Mouse (Mus musculus) CD8-positive naive resting alpha-beta T cell, adult 2 months (primary cell): ENCODE data around the gene Ccdc170.
"Not testable (repeated sequence)": the region's sequence is repeated elsewhere in the genome, so short reads cannot be mapped to it uniquely, and the experiment has no call there.

Experiments
- DNase-seq, 2 experiments: peaks; one replicate each; pipeline ENCODE4 v3.0.0; 2022; ENCODE audit warnings: low read depth in 2 of 2, low spot score in 2 of 2

The Ccdc170 gene

DNA sequence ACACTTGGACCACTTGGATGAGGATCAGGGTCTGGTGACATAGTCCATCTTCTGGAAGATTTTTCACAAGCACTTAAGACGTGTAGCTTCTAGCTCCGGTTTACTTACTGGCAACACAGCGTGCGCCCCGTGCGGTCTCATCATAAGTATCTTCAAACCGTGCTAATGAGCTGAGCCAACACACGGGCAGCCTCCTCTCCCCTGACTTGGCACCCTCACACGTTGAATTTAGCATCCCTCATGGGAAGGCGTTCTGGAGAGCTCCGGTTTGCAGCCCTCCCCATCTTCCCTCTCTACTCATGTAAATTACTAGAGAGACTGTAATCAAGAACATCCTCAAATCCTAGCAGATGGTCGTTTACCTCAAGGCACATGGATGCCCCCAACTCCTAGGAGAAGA, 116.6 kb downstream of the Ccdc170 start:
- DNase-seq = no peak

GRCm38 (mm10) chr10:4599591-4599990, 117.3 kb downstream of the Ccdc170 start:
- DNase-seq = no peak

DNA sequence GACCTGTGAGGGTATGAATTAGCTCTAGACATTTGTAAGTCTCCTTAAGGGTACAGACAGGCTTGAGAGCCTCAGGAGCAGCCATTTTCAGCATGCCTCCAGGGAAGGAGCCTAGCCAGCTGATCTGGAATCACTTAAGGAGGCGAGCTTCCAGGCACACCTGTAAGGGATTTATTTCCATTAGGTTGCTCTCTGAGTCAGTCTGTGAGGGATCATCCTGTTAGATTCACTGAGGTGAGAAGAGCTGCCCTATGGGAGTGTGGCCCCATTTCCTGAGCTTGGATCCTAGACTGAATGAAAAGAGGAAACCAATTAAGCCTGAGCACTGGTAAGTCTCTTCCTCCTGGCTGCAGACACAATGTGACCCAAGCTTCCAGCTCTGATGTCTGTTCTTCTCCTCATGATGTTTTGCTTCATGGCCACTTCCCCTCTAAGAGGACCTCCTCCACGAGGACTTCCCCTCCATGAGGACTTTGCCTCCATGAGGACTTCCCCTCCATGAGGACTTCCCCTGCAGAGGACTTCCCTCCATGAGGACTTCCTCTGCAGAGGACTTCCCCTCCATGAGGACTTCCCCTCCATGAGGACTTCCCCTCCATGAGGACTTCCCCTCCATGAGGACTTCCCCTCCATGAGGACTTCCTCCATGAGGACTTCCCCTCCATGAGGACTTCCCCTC, 118.6 kb downstream of the Ccdc170 start:
- no peak for DNase-seq

- DNase-seq = not testable (repeated sequence)
Measured at GRCm38 (mm10) chr10:4601612-4602011, 119.3 kb downstream of the Ccdc170 start.

- DNase-seq = no peak
Measured at GRCm38 (mm10) chr10:4602466-4602865, 120.2 kb downstream of the Ccdc170 start.

GRCm38 (mm10) chr10:4604527-4605209, 122.4 kb downstream of the Ccdc170 start:
- DNase-seq = no peak

GRCm38 (mm10) chr10:4610234-4610633, 127.9 kb downstream of the Ccdc170 start:
- DNase-seq = no peak

DNA sequence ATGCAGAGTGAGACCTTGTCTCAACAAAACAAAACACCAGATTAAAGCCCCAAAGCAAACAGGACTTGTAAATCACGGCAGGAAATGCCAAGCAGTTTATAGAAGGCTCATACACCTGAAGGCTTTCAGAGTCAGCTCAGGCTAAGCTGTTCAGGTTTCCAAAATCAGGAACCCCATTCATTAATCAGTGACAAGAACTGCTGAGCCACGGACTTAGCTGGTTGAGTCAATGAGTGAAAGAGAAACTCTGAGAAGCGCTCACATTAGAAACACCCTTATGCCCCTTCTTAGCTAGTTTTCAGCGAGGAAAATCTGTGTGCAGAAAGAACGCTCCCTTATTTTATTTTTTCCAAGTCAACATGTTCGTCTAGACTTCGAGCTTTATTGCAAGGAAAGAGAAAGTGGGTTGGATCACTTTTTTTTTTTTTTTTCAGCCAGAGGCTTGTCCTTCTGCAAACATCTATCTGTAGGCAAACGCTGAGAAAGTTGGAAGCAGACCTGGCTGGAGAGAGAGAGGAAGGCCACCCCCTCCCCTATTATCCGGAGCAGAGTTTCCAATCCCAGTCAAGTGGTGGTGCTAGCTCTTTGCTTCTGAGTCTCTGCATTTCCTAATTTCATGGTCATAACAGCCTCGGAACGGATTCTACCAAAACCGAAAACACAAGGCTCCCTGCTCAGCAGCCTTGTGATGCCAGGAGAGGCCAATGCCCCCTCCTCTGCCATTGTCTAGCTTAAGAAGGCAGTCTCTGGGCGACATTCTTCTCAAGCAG, 129.3 kb downstream of the Ccdc170 start, which contains the start of gene Esr1:
Esr1 (plus strand) TSS at position 208 of the 770 bp plus-strand sequence.
- DNase-seq = no peak
